Mouse (Mus musculus) kidney, adult 2 months (tissue): Measurements from ENCODE around the gene Ugcg. TPM values are rescaled to one million over a fixed set of nuclear protein-coding genes. Genes with fewer than 3 reads are reported as not detected.

ENCODE experiments used
- DNase-seq: peaks from one replicate; pipeline ENCODE4 v3.0.0; 2021
- H3K27ac ChIP-seq: fragments of 200-500 bp; 2 replicates; pipeline ENCODE4 v1.5.1; 2012; ENCODE audit warnings: low read depth, low read length, control low read depth, inconsistent platforms; ENCODE audit not compliant: insufficient read depth
- H3K27me3 ChIP-seq: fragments of 200-500 bp; replicated peaks from 2 replicates; pipeline ENCODE4 v1.6.1; 2012; ENCODE audit warnings: mild to moderate bottlenecking, moderate library complexity, low read length, inconsistent platforms; ENCODE audit not compliant: control insufficient read depth, insufficient read depth
- H3K36me3 ChIP-seq: fragments of 200-500 bp; 2 replicates; pipeline ENCODE4 v1.6.1; 2012; ENCODE audit warnings: mild to moderate bottlenecking, moderate library complexity, low read length, inconsistent platforms; ENCODE audit not compliant: control insufficient read depth, insufficient read depth
- H3K4me1 ChIP-seq: fragments of 200-500 bp; 2 replicates; pipeline ENCODE4 v1.6.1; 2011; ENCODE audit warnings: low read length; ENCODE audit not compliant: control insufficient read depth, insufficient read depth
- H3K4me3 ChIP-seq: fragments of 200-500 bp; 2 replicates; pipeline ENCODE4 v1.5.1; 2011; ENCODE audit warnings: mild to moderate bottlenecking, low read depth, low read length, control low read depth; ENCODE audit not compliant: insufficient read depth
- CTCF ChIP-seq: fragments of 200-500 bp; conservative IDR thresholded peaks from 2 replicates; pipeline ENCODE4 v1.5.1; 2011; ENCODE audit warnings: low read depth, mild to moderate bottlenecking, control low read depth, low read length, moderate library complexity, mixed read lengths; ENCODE audit not compliant: insufficient read depth, insufficient read length
- POLR2A ChIP-seq: fragments of 200-500 bp; IDR thresholded peaks from one replicate; pipeline ENCODE4 v1.6.1; 2011; ENCODE audit warnings: low read depth, low read length, control low read depth
- WGBS: fragments of 180-500 bp; shearing (Covaris S2); methylation state at CpG from one replicate; pipeline ENCODE4 v1.1.7; 2018; 5-methylcytosine and 5-hydroxymethylcytosine counted together
- polyA plus RNA-seq: library from polyadenylated mRNA; depleted of rRNA; stranded (reverse); fragments of >200 nt; gene quantifications from 2 replicates; pipeline ENCODE4 v1.2.3, GENCODE M21; 2012

The Ugcg gene
- polyA plus RNA-seq, 1 experiment = 11.6 TPM

DNA sequence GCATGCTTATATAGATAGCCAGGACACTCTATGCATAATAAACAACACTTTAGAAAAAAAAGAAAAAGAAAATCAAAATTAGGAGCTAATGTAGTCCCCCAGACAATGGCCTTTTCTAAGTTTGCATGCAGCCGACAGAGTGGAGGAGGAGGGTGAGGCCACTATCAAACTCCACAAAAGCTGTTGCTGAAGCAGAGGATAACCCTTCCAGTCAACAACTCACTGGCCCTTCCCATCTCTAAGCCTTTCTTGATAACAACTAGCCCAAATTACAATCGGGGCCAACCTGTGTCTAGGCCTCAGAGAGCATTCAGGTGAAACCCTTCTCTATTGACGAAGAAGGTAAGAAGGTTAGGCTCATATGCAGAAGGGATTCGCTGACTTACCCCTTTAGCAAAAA lies 56.7 kb downstream of the Ugcg start:
- Histone ChIP-seq H3K27me3 (no peaks in the 10 kb centered on the region), H3K4me3 (no peak overlapping the region), H3K27ac (no peak overlapping the region), H3K4me1 (peaks cover 3% of the 10 kb centered on the region; the same call in 1 of the 2 replicates), H3K36me3 (no peaks in the 10 kb centered on the region)
- 94% methylated on average over 4 of the region's 4 CpGs for WGBS
- TF ChIP-seq CTCF = no peak
- TF ChIP-seq POLR2A = no peak
- DNase-seq = no peak

DNA sequence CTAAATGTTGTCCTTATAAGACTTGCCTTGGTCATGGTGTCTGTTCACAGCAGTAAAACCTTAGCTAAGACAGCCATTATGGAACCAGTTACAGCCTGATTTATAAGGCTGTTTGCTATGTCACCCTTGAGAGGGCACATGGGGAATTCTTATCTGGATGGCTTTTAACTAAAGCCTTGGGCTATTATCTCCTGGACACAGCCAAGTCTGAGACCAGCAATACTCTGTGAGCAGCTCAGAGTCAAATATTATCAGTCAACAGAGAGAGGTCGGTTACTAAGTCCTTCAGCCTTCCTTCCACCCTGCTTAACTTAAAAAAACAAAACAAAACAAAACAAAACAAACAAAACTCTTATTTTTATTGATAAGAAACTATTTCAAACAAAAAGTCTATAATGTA lies 58.5 kb downstream of the Ugcg start:
- H3K27ac ChIP-seq = no peak overlapping the region
- H3K4me3 ChIP-seq = no peak overlapping the region
- H3K27me3 ChIP-seq = no peaks in the 10 kb centered on the region
- TF ChIP-seq CTCF (no peak), POLR2A (no peak)
- no peak for DNase-seq
- WGBS = 48% methylated on average over 1 of the region's 1 CpGs
- H3K36me3 ChIP-seq = no peaks in the 10 kb centered on the region
- H3K4me1 ChIP-seq = no peaks in the 10 kb centered on the region

DNA sequence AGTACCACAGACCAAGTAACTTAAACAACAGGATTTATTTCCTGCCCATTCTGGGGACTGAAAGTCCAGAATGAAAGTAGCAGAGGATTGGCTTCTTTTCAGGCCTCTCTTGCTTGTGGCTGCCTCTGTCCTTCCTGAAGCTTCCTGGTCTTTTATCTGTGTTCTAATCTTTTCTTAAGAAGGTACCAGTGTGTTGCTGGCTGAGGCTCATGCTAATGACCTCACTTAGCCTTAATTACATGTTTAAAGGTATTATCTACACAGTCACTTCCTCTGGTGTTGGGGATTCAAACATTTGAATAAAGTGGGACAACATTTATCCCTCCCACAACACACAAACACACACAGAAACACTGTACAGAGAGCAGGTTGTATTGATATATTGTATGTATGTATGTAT lies 59.0 kb downstream of the Ugcg start:
- Histone ChIP-seq H3K27me3 (no peaks in the 10 kb centered on the region), H3K4me3 (no peak overlapping the region), H3K4me1 (no peaks in the 10 kb centered on the region), H3K27ac (no peak overlapping the region), H3K36me3 (no peaks in the 10 kb centered on the region)
- no peak for DNase-seq
- TF ChIP-seq CTCF (no peak), POLR2A (no peak)

DNA sequence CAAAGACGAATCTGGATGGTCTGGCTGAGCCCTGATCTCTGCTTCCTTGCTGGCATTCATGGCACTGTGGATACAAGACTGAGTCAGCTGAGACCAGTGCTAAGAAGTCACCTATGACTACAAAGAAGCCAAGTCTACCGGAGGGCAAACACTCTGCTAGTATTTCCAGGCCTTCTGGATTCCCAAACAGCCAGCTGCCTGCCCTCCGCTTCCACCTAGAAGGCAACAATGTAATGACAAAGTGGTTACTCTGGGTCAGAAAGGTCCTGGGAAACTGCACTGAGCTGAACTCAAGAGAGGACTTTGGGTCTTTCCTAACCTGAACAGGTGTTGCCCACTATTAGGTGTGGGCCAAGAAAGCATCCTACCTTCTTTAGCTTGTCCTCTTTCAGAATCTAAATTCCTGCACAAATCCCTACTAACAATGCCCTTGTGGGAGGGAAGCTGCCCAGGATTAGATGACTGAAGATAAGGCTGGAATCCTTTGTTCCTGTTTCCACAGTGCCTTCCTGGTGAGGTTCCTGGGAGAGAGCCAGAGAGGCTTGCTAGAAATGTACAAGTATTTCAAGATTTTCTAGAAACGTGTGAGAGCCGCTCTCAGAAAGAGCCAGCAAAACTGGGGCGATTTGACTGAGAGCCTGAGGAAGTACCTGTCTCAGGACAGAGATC lies 63.5 kb downstream of the Ugcg start:
- no peak overlapping the region for H3K4me3 ChIP-seq
- no peaks in the 10 kb centered on the region for H3K36me3 ChIP-seq
- 73% methylated on average over 6 of the region's 6 CpGs for WGBS
- no peaks in the 10 kb centered on the region for H3K4me1 ChIP-seq
- H3K27me3 ChIP-seq = no peaks in the 10 kb centered on the region
- H3K27ac ChIP-seq = no peak overlapping the region
- DNase-seq = no peak
- TF ChIP-seq CTCF (no peak), POLR2A (no peak)

DNA sequence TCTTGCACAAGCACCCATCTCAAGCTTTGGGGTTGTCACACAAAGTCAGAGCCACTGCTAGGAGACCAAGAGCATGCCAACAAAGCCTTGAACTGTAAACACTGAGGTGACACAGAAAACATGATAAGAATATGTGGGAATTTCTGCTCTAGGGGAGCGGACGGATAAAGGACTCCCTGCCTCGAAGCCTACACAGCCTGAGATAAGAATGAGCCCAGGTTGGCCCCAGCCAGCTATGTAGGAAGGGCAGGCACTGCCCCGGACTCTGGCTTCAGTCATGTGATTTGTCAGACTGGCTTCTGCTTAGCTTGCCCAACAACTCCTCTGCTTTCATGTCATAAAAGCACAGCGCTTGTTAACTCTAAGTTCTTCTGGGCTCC lies 64.0 kb downstream of the Ugcg start:
- DNase-seq = no peak
- Histone ChIP-seq H3K27me3 (no peaks in the 10 kb centered on the region), H3K27ac (no peak overlapping the region), H3K4me3 (no peak overlapping the region), H3K4me1 (no peaks in the 10 kb centered on the region), H3K36me3 (no peaks in the 10 kb centered on the region)
- TF ChIP-seq POLR2A = no peak
- no peak for TF ChIP-seq CTCF
- WGBS = 84% methylated on average over 5 of the region's 5 CpGs

DNA sequence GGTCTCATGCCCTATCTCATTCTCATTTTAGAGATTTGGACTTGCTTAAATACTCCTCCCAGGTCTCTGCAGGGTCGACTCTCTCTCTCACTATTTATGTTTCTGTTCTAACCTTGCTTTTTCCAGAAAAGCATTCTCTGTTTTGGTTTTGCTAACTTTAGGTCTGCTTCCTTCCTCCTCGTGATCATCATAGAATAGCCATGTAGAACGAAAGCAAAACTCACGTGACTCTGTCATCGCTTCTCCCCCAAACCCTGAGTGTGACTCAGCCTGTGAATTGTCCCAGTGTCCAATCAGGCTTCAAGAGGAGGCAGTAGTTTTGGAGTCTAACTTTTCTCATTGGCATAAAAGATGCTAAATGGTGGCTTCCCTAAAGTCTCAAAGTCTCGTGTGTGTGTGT lies 65.3 kb downstream of the Ugcg start:
- no peak for DNase-seq
- H3K4me1 ChIP-seq = no peaks in the 10 kb centered on the region
- TF ChIP-seq CTCF = no peak
- no peak for TF ChIP-seq POLR2A
- H3K4me3 ChIP-seq = no peak overlapping the region
- H3K36me3 ChIP-seq = no peaks in the 10 kb centered on the region
- H3K27me3 ChIP-seq = no peaks in the 10 kb centered on the region
- H3K27ac ChIP-seq = no peak overlapping the region
- WGBS = 80% methylated on average over 6 of the region's 6 CpGs

DNA sequence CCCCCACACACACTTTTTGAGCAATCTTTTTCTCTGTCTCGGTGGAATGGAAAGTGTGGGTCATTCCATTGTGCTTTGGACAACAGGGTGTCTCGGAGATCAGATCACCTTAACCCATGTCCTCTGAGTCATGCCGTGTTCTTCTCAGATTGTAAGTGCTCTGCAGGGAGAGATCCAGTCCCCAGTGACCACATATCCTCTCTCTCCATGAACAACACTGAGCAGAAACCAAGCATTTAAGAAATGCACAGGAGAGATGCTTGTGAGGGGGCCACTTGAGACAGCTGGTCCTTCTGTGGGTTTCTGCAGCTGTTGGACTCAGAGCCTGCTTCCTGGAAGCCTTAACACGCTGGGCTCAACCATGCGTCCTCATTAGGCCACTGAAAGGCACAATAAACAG lies 66.9 kb downstream of the Ugcg start:
- WGBS = 91% methylated on average over 5 of the region's 5 CpGs
- no peaks in the 10 kb centered on the region for H3K36me3 ChIP-seq
- H3K4me1 ChIP-seq = no peaks in the 10 kb centered on the region
- H3K27ac ChIP-seq = no peak overlapping the region
- TF ChIP-seq CTCF (no peak), POLR2A (no peak)
- DNase-seq = no peak
- no peaks in the 10 kb centered on the region for H3K27me3 ChIP-seq
- H3K4me3 ChIP-seq = no peak overlapping the region
